8 mouse cellular contexts compared by ENCODE assay signal in genomic region chr3:83286975-83287405, GRCm38 (mm10).
DNase-seq lines count a peak whose midpoint lies in the region; ATAC-seq and TF ChIP-seq lines count a peak whose summit lies in the region.

No protein-coding gene starts in this region.

- H3K36me3 ChIP-seq in forebrain, embryonic 14.5 days (ENCODE audit: control insufficient read depth, insufficient read depth, low read length): no peaks in the 10 kb centered on the region
- no peaks in the 10 kb centered on the region for H3K36me3 ChIP-seq in liver, embryonic 15.5 days (replicated peaks)

- H3K9me3 ChIP-seq in forebrain, embryonic 14.5 days (replicated peaks; ENCODE audit: control insufficient read depth, low read length): no peaks in the 10 kb centered on the region
- H3K9me3 ChIP-seq in liver, embryonic 15.5 days (replicated peaks): no peaks in the 10 kb centered on the region

- DNase-seq in urinary bladder, postnatal 14 days (ENCODE audit: low spot score): peak; percentile 43
- DNase-seq in urinary bladder, adult 2 months (ENCODE audit: low spot score): no peak
- peak; percentile 89 for DNase-seq in forebrain, embryonic 14.5 days (ENCODE audit: low spot score)
- peak; percentile 15 to 55 for DNase-seq in heart, postnatal 36 days
- peak; percentile 52 to 80 for DNase-seq in layer of hippocampus, adult 18-20 months (ENCODE audit: low spot score in 2 of 2)
- no peak for DNase-seq in spleen, adult 12 weeks (ENCODE audit: low spot score)

- 8% methylated on average over 11 of the region's 11 CpGs for WGBS in forebrain, embryonic 14.5 days
- WGBS in liver, embryonic 15.5 days (ENCODE audit: insufficient replicate concordance): 6% methylated on average over 11 of the region's 11 CpGs
- 3% methylated on average over 11 of the region's 11 CpGs for WGBS in olfactory bulb, adult 2 months

- peak; percentile 96 for ATAC-seq in forebrain, embryonic 14.5 days
- no peak for ATAC-seq in liver, embryonic 15.5 days (ENCODE audit: insufficient read depth)

- no peak overlapping the region for H3K27ac ChIP-seq in forebrain, embryonic 14.5 days (ENCODE audit: low read depth, low read length)
- H3K27ac ChIP-seq in liver, embryonic 15.5 days (replicated peaks): no peak overlapping the region
- H3K27ac ChIP-seq in olfactory bulb, adult 2 months (ENCODE audit: insufficient read depth, low read depth, low read length): no peak overlapping the region

- no peak for TF ChIP-seq POLR2A in olfactory bulb, adult 2 months (IDR thresholded peaks at IDR 0.05; ENCODE audit: insufficient read depth, low read depth, low read length)

- H3K27me3 ChIP-seq in forebrain, embryonic 14.5 days (replicated peaks; ENCODE audit: control insufficient read depth, insufficient read depth, low read length): no peaks in the 10 kb centered on the region
- H3K27me3 ChIP-seq in liver, embryonic 15.5 days: no peaks in the 10 kb centered on the region

- H3K4me1 ChIP-seq in forebrain, embryonic 14.5 days (ENCODE audit: control insufficient read depth, insufficient read depth, low read length): no peaks in the 10 kb centered on the region
- H3K4me1 ChIP-seq in liver, embryonic 15.5 days (replicated peaks): no peaks in the 10 kb centered on the region
- 0 out of 2 replicates have a peak, but pooled peaks cover 2% of the 10 kb centered on the region for H3K4me1 ChIP-seq in olfactory bulb, adult 2 months (ENCODE audit: control insufficient read depth, insufficient read depth, low read length)

- no peak for TF ChIP-seq CTCF in olfactory bulb, adult 2 months (IDR thresholded peaks at IDR 0.05; ENCODE audit: insufficient read depth, low read depth, low read length)

- H3K9ac ChIP-seq in forebrain, embryonic 14.5 days (ENCODE audit: low read length): peak overlapping the region; percentile 51
- no peak overlapping the region for H3K9ac ChIP-seq in liver, embryonic 15.5 days

- H3K4me2 ChIP-seq in forebrain, embryonic 14.5 days (ENCODE audit: low read length): peak overlapping the region; percentile 49
- H3K4me2 ChIP-seq in liver, embryonic 15.5 days: peak overlapping the region; percentile 35

- intact Hi-C loops in heart, postnatal 36 days (cut with DNase I): loop anchor here (2.0 to 10.0 kb wide), 4 partner anchors 130 to 478 kb away; no protein-coding TSS in a partner anchor

- H3K4me3 ChIP-seq in forebrain, embryonic 14.5 days (ENCODE audit: low read depth, low read length): peak overlapping the region; percentile 30
- H3K4me3 ChIP-seq in liver, embryonic 15.5 days (replicated peaks): no peak overlapping the region
- H3K4me3 ChIP-seq in olfactory bulb, adult 2 months (ENCODE audit: insufficient read depth, low read depth, low read length): peak overlapping the region; percentile 72

Comparison
In these comparisons a context has a peak if more than half of its experiments do, and no peak if none do; other contexts are left out.
1. DNase-seq: peak in urinary bladder, postnatal 14 days (single experiment), forebrain, embryonic 14.5 days (single experiment), heart, postnatal 36 days (2 of 2) and layer of hippocampus, adult 18-20 months (2 of 2); none in urinary bladder, adult 2 months (single experiment) and spleen, adult 12 weeks (single experiment).